Mouse (Mus musculus) stomach, embryonic 16.5 days (tissue): ENCODE measurements around the gene Slc12a7. TPM values are rescaled to one million over a fixed set of nuclear protein-coding genes. Genes with fewer than 3 reads are reported as not detected.

Source experiments
- ATAC-seq: fragments of 200-750 bp; cut with Nextera tagmentation; 2 replicates; pipeline ENCODE4 v1.8.0; 2017; ENCODE audit warnings: moderate number of reproducible peaks, moderate TSS enrichment; ENCODE audit not compliant: insufficient read depth, low FRiP score
- H3K27ac ChIP-seq: fragments of 300-500 bp; sonication (generic); 2 replicates; pipeline ENCODE4 v1.5.1; 2014; ENCODE audit warnings: low read length
- H3K27me3 ChIP-seq: fragments of 300-500 bp; sonication (generic); 2 replicates; pipeline ENCODE4 v1.6.1; 2014; ENCODE audit warnings: low read length, control low read depth, mixed read lengths; ENCODE audit not compliant: control insufficient read depth, insufficient read depth
- H3K36me3 ChIP-seq: fragments of 300-500 bp; sonication (generic); 2 replicates; pipeline ENCODE4 v1.6.1; 2014; ENCODE audit warnings: low read length; ENCODE audit not compliant: control insufficient read depth, insufficient read depth
- H3K4me1 ChIP-seq: fragments of 300-500 bp; sonication (generic); 2 replicates; pipeline ENCODE4 v1.6.1; 2014; ENCODE audit warnings: low read length, control low read depth, mixed read lengths; ENCODE audit not compliant: control insufficient read depth, insufficient read depth
- H3K4me2 ChIP-seq: fragments of 300-500 bp; sonication (generic); 2 replicates; pipeline ENCODE4 v1.6.1; 2014; ENCODE audit warnings: low read depth, low read length, mixed read lengths
- H3K4me3 ChIP-seq: fragments of 300-500 bp; sonication (generic); replicated peaks from 2 replicates; pipeline ENCODE4 v1.5.1; 2014; ENCODE audit warnings: mild to moderate bottlenecking, low read length
- H3K9ac ChIP-seq: fragments of 300-500 bp; sonication (generic); 2 replicates; pipeline ENCODE4 v1.6.1; 2014; ENCODE audit warnings: low read length
- H3K9me3 ChIP-seq: fragments of 300-500 bp; sonication (generic); replicated peaks from 2 replicates; pipeline ENCODE4 v1.6.1; 2016; ENCODE audit warnings: low read length, control low read depth; ENCODE audit not compliant: control insufficient read depth
- WGBS: fragments of 180-500 bp; shearing (Covaris S2); extraction: QIAGEN DNeasy Blood & Tissue Kit; methylation state at CpG from one replicate; pipeline ENCODE4 v1.1.7; 2014; 5-methylcytosine and 5-hydroxymethylcytosine counted together
- polyA plus RNA-seq: library from polyadenylated mRNA; unstranded; fragments of >200 nt; fragmentation: Nextera tagmentation; extraction: Ambion mirVana; gene quantifications from 2 replicates; pipeline ENCODE4 v1.2.1, GENCODE M21; 2015

Gene Slc12a7
- polyA plus RNA-seq, 1 experiment from 2014 or later, result 22.8 TPM

DNA sequence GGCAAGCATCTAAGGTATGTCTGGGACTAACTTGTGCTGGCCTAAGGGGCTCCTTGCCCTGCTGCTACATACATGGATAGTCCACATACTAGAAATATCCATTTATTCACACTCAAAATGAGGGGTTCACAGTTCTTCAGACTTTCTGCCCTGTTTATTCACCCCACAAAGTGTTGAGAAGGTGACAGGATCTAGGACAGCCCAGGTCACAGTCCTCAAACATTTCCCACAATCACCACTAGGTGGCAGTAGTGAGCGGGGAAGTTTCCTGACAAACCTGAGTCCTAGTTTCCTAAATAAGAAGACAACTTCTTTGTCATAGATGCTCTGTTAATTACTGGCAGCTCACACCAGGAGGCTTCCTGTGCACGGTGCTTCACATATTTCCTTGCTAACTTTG lies 98.6 kb downstream of the Slc12a7 start:
- 0% methylated on average over 2 of the region's 2 CpGs for WGBS
- H3K9ac ChIP-seq, result no peak overlapping the region
- H3K4me1 ChIP-seq, result peaks cover 7% of the 10 kb centered on the region
- H3K4me2 ChIP-seq, result no peak overlapping the region
- no peaks in the 10 kb centered on the region for H3K27me3 ChIP-seq
- no peak overlapping the region for H3K27ac ChIP-seq
- no peaks in the 10 kb centered on the region for H3K36me3 ChIP-seq
- no peaks in the 10 kb centered on the region for H3K9me3 ChIP-seq
- no peak overlapping the region for H3K4me3 ChIP-seq
- ATAC-seq, result 0 out of 2 replicates have a peak, but pooled peaks have one; percentile 21

DNA sequence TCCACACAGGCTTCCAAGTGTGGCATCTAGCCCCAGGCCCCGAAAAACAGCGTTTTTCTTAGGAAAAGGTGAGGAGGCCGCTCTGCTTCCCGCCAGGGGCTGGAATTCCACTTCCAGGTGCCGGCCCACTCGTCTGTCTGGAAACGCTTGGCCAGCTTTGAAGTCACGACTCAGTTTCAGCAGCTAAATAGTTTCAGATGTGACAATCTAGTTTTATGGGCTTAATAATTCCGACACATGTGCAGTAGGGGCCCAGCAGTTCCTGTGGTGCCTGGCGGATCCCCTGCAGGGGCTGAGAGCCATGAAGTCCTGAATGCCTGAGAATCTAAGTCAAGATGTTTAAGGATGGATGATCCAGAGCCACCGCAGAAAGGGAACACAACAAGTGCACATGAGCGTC lies 100.9 kb downstream of the Slc12a7 start:
- Histone ChIP-seq H3K27ac (no peak overlapping the region), H3K4me2 (no peak overlapping the region), H3K27me3 (no peaks in the 10 kb centered on the region), H3K36me3 (no peaks in the 10 kb centered on the region), H3K4me3 (no peak overlapping the region), H3K9me3 (no peaks in the 10 kb centered on the region), H3K4me1 (peaks cover 10% of the 10 kb centered on the region), H3K9ac (no peak overlapping the region)
- no peak for ATAC-seq
- 60% methylated on average over 12 of the region's 12 CpGs for WGBS

GRCm38 (mm10) chr13:73835791-73836190 lies 102.9 kb downstream of the Slc12a7 start:
- Histone ChIP-seq H3K9me3 (no peaks in the 10 kb centered on the region), H3K9ac (no peak overlapping the region), H3K36me3 (no peaks in the 10 kb centered on the region), H3K27ac (peak overlapping the region; percentile 13; the same call in 1 of the 2 replicates), H3K4me2 (no peak overlapping the region), H3K4me3 (no peak overlapping the region), H3K4me1 (peaks cover 10% of the 10 kb centered on the region), H3K27me3 (no peaks in the 10 kb centered on the region)
- 41% methylated on average over 4 of the region's 4 CpGs for WGBS
- no peak for ATAC-seq

DNA sequence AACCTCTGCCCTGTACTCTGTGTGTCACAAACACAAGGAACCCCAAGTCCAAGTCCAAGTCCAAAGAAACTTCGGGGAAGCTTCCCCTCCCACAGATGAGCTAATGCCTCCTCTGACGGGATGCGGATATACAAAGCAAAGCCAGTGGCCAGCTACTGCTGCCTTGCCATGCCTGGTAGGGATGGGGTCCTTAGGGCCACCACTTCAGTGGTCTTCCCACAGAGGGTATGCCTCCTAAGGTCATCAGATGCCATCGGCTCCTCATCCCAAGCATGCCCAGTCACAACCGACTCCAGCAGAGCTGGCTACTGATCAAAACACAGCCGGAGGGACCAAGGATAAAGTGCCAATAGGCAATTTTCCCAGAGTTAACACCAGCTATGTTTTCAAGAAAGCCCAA lies 103.6 kb downstream of the Slc12a7 start:
- H3K9me3 ChIP-seq, result no peaks in the 10 kb centered on the region
- no peak overlapping the region for H3K4me2 ChIP-seq
- 0 out of 2 replicates have a peak overlapping the region, but pooled peaks have one; percentile 9 for H3K9ac ChIP-seq
- H3K36me3 ChIP-seq, result no peaks in the 10 kb centered on the region
- H3K4me3 ChIP-seq, result no peak overlapping the region
- peak overlapping the region; percentile 13; the same call in 1 of the 2 replicates for H3K27ac ChIP-seq
- ATAC-seq, result no peak
- H3K27me3 ChIP-seq, result no peaks in the 10 kb centered on the region
- H3K4me1 ChIP-seq, result peaks cover 10% of the 10 kb centered on the region
- WGBS, result 52% methylated on average over 6 of the region's 6 CpGs

DNA sequence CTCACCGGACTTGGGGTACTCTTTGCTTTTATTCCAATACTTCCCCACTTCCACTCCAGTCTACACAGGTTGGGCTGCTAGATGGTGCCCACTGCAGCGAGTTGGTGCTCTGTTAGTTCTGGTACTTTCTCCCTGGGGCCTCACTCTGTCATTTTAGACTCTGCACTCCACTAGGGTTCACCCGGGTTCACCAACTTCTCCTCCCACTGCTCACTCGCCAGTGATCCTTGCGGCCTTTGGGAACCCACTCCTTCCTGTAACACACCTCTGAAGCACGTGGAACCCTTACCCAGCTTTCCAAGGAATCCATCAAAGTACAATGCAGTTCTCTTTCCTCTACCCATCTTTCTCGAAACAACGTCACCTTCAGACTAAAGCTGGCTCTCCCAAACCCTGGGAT lies 104.8 kb downstream of the Slc12a7 start:
- no peaks in the 10 kb centered on the region for H3K9me3 ChIP-seq
- no peak overlapping the region for H3K4me3 ChIP-seq
- ATAC-seq, result no peak
- 72% methylated on average over 8 of the region's 8 CpGs for WGBS
- H3K9ac ChIP-seq, result no peak overlapping the region
- no peaks in the 10 kb centered on the region for H3K36me3 ChIP-seq
- H3K27ac ChIP-seq, result no peak overlapping the region
- peaks cover 10% of the 10 kb centered on the region for H3K4me1 ChIP-seq
- no peaks in the 10 kb centered on the region for H3K27me3 ChIP-seq
- H3K4me2 ChIP-seq, result no peak overlapping the region

DNA sequence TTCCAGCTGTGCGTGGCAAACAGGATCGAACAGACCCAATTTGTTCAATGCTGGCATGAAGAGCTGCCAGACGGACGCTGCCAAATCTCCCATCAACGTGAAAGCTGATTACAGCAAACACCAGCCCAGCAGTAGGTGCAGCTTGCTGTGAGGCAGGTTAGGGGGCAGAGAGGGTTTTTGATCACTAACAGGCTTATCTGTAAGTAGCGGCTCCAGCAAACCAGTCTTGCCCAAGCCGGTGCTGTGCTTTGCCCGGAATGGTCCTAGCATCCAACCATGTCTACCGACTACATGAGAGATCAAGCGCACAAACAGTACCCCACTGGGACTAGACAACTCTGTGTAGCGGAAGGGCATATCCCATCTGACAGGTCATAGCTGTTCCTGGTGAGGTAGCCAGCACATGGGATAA lies 106.2 kb downstream of the Slc12a7 start:
- H3K4me1 ChIP-seq, result peaks cover 10% of the 10 kb centered on the region
- no peak overlapping the region for H3K4me2 ChIP-seq
- no peak overlapping the region for H3K4me3 ChIP-seq
- no peaks in the 10 kb centered on the region for H3K36me3 ChIP-seq
- WGBS, result 79% methylated on average over 11 of the region's 11 CpGs
- no peak for ATAC-seq
- no peak overlapping the region for H3K27ac ChIP-seq
- H3K9ac ChIP-seq, result no peak overlapping the region
- H3K9me3 ChIP-seq, result no peaks in the 10 kb centered on the region
- H3K27me3 ChIP-seq, result no peaks in the 10 kb centered on the region

DNA sequence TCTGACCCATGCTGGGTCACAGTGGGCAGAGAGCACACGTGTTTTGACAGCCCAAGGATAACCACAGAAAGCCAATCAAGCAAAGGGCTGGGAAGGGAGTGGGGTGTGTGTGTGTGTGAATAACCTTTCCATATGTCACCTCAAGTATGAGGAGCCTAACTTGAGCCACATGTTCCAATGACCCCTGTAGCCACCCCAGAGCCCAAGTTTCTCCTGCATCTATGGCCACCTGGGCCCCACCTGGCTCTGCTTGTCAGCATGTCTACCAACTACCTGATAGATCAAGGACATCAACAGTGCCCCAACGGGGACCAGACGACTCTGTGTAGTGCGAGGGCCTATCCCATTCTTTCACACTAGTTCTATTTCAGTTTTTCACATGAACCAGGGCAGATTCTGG lies 106.8 kb downstream of the Slc12a7 start:
- peaks cover 10% of the 10 kb centered on the region for H3K4me1 ChIP-seq
- no peaks in the 10 kb centered on the region for H3K27me3 ChIP-seq
- ATAC-seq, result no peak
- H3K27ac ChIP-seq, result no peak overlapping the region
- H3K4me3 ChIP-seq, result no peak overlapping the region
- 78% methylated on average over 4 of the region's 4 CpGs for WGBS
- no peaks in the 10 kb centered on the region for H3K9me3 ChIP-seq
- no peak overlapping the region for H3K9ac ChIP-seq
- H3K36me3 ChIP-seq, result no peaks in the 10 kb centered on the region
- no peak overlapping the region for H3K4me2 ChIP-seq

DNA sequence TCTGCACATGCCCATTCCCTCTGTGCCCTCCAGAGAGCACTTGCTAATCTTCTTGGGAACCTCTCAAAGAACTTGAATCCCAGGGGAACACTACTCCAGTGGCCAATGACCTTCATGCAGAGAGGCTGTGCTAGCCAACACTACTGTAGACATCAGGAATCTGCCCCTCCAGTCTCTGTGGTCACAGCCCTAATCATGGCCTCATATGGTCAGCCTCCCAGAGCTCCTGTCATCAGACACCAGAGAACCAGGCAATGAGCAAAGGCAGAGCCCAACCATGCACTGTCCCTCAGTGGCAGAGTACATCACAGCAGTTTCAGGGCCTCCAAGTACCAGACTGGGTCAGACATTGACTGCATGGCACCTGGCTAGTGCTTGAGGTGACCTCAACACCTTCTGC lies 109.8 kb downstream of the Slc12a7 start:
- Histone ChIP-seq H3K27me3 (peaks cover 17% of the 10 kb centered on the region), H3K4me1 (no peaks in the 10 kb centered on the region), H3K9me3 (no peaks in the 10 kb centered on the region), H3K4me3 (no peak overlapping the region), H3K36me3 (no peaks in the 10 kb centered on the region), H3K27ac (no peak overlapping the region), H3K9ac (no peak overlapping the region), H3K4me2 (no peak overlapping the region)
- ATAC-seq, result no peak

DNA sequence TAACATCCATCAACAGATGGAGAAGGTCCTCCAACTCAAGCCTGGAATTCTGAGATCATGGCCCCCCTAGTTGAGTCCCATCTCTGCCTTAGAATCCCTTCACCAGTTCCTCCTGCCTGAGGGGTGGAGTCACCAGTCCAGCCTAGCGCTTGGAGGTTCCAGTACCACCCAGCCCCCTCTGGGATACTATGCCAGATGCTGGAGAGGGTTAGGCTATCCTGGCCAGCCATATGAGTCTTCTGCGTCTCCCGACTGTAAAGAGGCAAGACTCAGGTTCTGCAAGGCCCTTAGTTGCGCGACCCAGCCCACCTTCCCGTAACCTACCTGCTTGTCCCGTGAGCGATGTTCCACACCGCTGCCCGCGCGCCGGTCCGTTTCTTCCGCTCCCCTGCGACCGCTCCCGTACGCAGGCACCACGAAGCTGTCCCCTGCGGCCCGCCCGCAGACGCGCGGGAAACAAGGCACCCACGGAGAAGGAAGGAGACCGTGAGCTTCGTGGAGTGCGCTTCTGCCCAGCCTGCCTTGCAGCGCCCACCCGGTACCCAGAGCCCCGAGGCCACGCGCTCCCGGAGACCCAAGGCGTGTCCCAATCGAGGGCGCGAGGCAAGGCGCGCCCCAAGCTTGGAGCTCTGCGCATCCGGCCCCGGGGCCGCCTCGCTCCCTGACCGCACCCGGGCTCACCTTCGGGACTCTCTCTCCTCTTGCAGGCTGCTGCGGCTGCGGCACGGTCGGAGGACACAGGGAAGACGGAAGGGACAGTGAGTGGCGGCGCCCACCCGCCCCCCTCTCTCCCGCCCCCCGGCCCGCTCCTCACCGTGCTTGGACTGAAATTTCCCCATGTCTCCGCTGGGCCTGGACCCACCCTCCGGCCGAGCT lies 113.9 kb downstream of the Slc12a7 start:
- Histone ChIP-seq H3K9ac (peak overlapping the region; percentile 75), H3K36me3 (no peaks in the 10 kb centered on the region), H3K9me3 (no peaks in the 10 kb centered on the region), H3K4me3 (peak overlapping the region; percentile 70), H3K4me1 (no peaks in the 10 kb centered on the region), H3K27ac (no peak overlapping the region), H3K4me2 (peak overlapping the region; percentile 96), H3K27me3 (peaks cover 21% of the 10 kb centered on the region)
- ATAC-seq, result peak; percentile 7; the same call in 1 of the 2 replicates
- under 1% methylated on average over 60 of the region's 65 CpGs for WGBS
